Mouse (Mus musculus) cerebellum, adult 2 months (tissue): ENCODE measurements around the gene Tmem156. TPM values are rescaled to one million over a fixed set of nuclear protein-coding genes. Genes with fewer than 3 reads are reported as not detected.

Source experiments
- DNase-seq, 2 experiments: peaks; one replicate each; pipeline ENCODE4 v3.0.0; 2021
- H3K27ac ChIP-seq: fragments of 200-500 bp; 2 replicates; pipeline ENCODE4 v1.5.1; 2012; ENCODE audit warnings: low read length, control low read depth, inconsistent platforms; ENCODE audit not compliant: insufficient read depth
- H3K27me3 ChIP-seq: fragments of 200-500 bp; 2 replicates; pipeline ENCODE4 v1.6.1; 2012; ENCODE audit warnings: inconsistent platforms, mild to moderate bottlenecking, low read length, moderate library complexity; ENCODE audit not compliant: control insufficient read depth, insufficient read depth
- H3K4me1 ChIP-seq: fragments of 200-500 bp; 2 replicates; pipeline ENCODE4 v1.6.1; 2011; ENCODE audit warnings: low read length; ENCODE audit not compliant: control insufficient read depth, insufficient read depth
- H3K4me3 ChIP-seq: fragments of 200-500 bp; replicated peaks from 2 replicates; pipeline ENCODE3; 2011; ENCODE audit warnings: mild to moderate bottlenecking, low read depth, low read length, control low read depth; ENCODE audit not compliant: insufficient read depth
- CTCF ChIP-seq: fragments of 200-500 bp; IDR thresholded peaks from 2 replicates; pipeline ENCODE4 v1.5.1; 2011; ENCODE audit warnings: low read depth, mild to moderate bottlenecking, control low read depth, low read length, moderate library complexity, borderline replicate concordance; ENCODE audit not compliant: insufficient read depth
- POLR2A ChIP-seq: fragments of 200-500 bp; IDR thresholded peaks from 2 replicates; pipeline ENCODE4 v1.6.1; 2011; ENCODE audit warnings: low read length, control low read depth, borderline replicate concordance; ENCODE audit not compliant: insufficient read depth
- WGBS: fragments of 180-500 bp; shearing (Covaris S2); methylation state at CpG from one replicate; pipeline ENCODE4 v1.1.7; 2018; 5-methylcytosine and 5-hydroxymethylcytosine counted together
- polyA plus RNA-seq: library from polyadenylated mRNA; depleted of rRNA; stranded (reverse); fragments of >200 nt; gene quantifications from 2 replicates; pipeline ENCODE4 v1.2.3, GENCODE M21; 2012

Gene Tmem156
- polyA plus RNA-seq, 1 experiment: 0.16 TPM

DNA sequence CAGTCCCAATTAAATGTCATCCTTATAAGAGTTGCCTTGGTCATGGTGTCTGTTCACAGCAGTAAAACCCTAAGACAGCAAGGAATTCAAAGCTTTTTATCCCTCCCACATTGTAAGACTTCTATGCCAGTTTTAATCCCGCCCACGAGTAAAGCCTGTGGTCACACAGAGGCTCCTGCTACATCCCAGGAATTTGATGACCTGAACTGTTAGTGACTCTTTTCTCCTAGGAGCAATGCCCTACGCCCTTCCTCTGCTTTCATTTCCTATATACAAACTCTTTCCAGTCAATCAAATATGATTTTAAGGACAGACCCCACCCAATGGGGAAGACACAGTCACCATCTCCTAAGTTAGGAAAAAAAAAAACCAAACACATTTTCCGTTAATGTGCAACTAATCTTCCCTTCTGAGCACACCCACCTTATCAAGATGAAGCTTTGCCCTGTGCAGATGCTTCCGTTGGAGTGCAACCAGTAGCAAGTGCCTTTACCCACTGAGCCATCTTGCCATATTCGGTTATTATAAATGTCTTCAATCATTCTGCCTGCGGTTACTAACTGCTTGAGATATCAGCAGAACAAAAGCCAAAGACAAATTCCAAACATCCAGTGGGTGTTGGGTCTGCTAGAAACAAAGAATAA lies 3.1 kb upstream of the Tmem156 start:
- TF ChIP-seq POLR2A (no peak), CTCF (no peak)
- Histone ChIP-seq H3K4me1 (peaks cover 8% of the 10 kb centered on the region; the same call in 1 of the 2 replicates), H3K27me3 (no peaks in the 10 kb centered on the region), H3K4me3 (no peak overlapping the region), H3K27ac (no peak overlapping the region)
- 94% methylated on average over 7 of the region's 7 CpGs for WGBS
- DNase-seq: no peak

GRCm38 (mm10) chr5:65093769-65094168 lies 1.8 kb upstream of the Tmem156 start:
- peak; percentile 78 to 91 for DNase-seq
- H3K4me3 ChIP-seq: no peak overlapping the region
- peaks cover 8% of the 10 kb centered on the region; the same call in 1 of the 2 replicates for H3K4me1 ChIP-seq
- no peaks in the 10 kb centered on the region for H3K27me3 ChIP-seq
- H3K27ac ChIP-seq: no peak overlapping the region
- no peak for TF ChIP-seq CTCF
- no peak for TF ChIP-seq POLR2A

GRCm38 (mm10) chr5:65091184-65091858 lies 611 bp downstream of the Tmem156 start:
- Histone ChIP-seq H3K27ac (no peak overlapping the region), H3K4me1 (peaks cover 8% of the 10 kb centered on the region; the same call in 1 of the 2 replicates), H3K4me3 (no peak overlapping the region), H3K27me3 (no peaks in the 10 kb centered on the region)
- 93% methylated on average over 11 of the region's 11 CpGs for WGBS
- TF ChIP-seq POLR2A (no peak), CTCF (no peak)
- DNase-seq: no peak

DNA sequence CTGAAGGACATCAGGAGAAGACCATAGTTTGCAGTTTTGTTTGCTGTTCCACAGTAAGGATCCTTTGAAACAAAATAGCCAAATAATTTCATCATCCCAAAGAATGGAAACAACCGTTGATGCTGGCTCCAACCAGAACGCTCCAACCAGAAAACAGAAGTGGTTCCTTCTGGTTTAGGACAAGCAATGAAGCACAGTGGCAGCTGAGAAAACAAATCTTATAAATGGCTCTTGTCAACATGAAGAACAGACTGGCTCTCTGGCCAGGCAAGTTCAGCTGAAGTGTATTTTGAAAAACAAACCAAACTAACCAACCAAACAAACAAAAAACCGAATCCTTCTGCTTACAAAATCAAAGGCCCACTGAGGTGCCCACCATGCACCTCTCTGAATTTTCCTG lies 2.2 kb downstream of the Tmem156 start:
- Histone ChIP-seq H3K4me1 (peaks cover 8% of the 10 kb centered on the region; the same call in 1 of the 2 replicates), H3K4me3 (no peak overlapping the region), H3K27me3 (no peaks in the 10 kb centered on the region), H3K27ac (no peak overlapping the region)
- 85% methylated on average over 3 of the region's 3 CpGs for WGBS
- DNase-seq: no peak
- TF ChIP-seq POLR2A (no peak), CTCF (no peak)

- Histone ChIP-seq H3K4me3 (no peak overlapping the region), H3K4me1 (no peaks in the 10 kb centered on the region), H3K27me3 (no peaks in the 10 kb centered on the region), H3K27ac (no peak overlapping the region)
- WGBS: 68% methylated on average over 6 of the region's 6 CpGs
- peak in 1 of 2 experiments; percentile 21 for DNase-seq
- no peak for TF ChIP-seq CTCF
Measured at GRCm38 (mm10) chr5:65086522-65086921, 5.4 kb downstream of the Tmem156 start.

GRCm38 (mm10) chr5:65081836-65082235 lies 10.1 kb downstream of the Tmem156 start:
- TF ChIP-seq CTCF: no peak
- no peak for TF ChIP-seq POLR2A
- whole genome bisulfite sequencing: 80% methylated on average over 4 of the region's 4 CpGs
- Histone ChIP-seq H3K4me1 (no peaks in the 10 kb centered on the region), H3K4me3 (no peak overlapping the region), H3K27me3 (no peaks in the 10 kb centered on the region), H3K27ac (no peak overlapping the region)
- no peak for DNase-seq

DNA sequence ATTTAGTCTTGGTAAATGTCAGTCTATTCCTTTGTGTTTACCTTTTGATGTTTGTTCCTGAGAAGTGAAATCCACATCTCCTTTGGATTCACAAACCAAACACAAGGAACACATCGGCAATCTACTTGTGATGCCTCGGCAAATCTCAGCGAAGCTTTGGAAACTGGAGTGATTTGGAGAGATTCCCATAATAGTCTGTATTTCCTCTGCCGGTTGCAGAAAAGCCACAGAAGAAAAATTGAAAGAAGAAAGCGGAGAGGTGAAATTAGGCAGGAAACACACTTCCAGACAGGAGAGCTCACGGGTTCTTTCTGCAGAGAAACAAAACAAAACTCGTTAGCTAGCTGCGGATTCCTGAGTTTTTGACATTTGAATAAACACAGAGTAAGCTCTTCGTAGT lies 12.1 kb downstream of the Tmem156 start:
- no peak overlapping the region for H3K4me3 ChIP-seq
- peak in 1 of 2 experiments; percentile 13 for DNase-seq
- 75% methylated on average over 9 of the region's 9 CpGs for WGBS
- TF ChIP-seq POLR2A (no peak), CTCF (no peak)
- no peaks in the 10 kb centered on the region for H3K4me1 ChIP-seq
- no peak overlapping the region for H3K27ac ChIP-seq
- H3K27me3 ChIP-seq: no peaks in the 10 kb centered on the region

- DNase-seq: no peak
- WGBS: 97% methylated on average over 4 of the region's 4 CpGs
Measured at GRCm38 (mm10) chr5:65078081-65078480, 13.9 kb downstream of the Tmem156 start.

More at GRCm38 (mm10) chr5:65078081-65078480, 13.9 kb downstream of the Tmem156 start:
- Histone ChIP-seq H3K27ac (no peak overlapping the region), H3K27me3 (no peaks in the 10 kb centered on the region), H3K4me1 (no peaks in the 10 kb centered on the region), H3K4me3 (no peak overlapping the region)
- TF ChIP-seq CTCF (no peak), POLR2A (no peak)
